Mouse (Mus musculus) T-helper 17 cell (primary cell): ENCODE results near the gene Pip5k1b.

ENCODE experiments used
- in situ Hi-C, 2 experiments: fragments of 300-600 bp; cut with MboI, MseI; formaldehyde crosslinking; loops; 1 replicate in 1 of 2; 2 replicates in 1 of 2; pipeline ENCODE4 v1.15.1; 2025; ENCODE audit warnings: high pct_unique_total_duplicates in 2 of 2

Gene Pip5k1b

DNA sequence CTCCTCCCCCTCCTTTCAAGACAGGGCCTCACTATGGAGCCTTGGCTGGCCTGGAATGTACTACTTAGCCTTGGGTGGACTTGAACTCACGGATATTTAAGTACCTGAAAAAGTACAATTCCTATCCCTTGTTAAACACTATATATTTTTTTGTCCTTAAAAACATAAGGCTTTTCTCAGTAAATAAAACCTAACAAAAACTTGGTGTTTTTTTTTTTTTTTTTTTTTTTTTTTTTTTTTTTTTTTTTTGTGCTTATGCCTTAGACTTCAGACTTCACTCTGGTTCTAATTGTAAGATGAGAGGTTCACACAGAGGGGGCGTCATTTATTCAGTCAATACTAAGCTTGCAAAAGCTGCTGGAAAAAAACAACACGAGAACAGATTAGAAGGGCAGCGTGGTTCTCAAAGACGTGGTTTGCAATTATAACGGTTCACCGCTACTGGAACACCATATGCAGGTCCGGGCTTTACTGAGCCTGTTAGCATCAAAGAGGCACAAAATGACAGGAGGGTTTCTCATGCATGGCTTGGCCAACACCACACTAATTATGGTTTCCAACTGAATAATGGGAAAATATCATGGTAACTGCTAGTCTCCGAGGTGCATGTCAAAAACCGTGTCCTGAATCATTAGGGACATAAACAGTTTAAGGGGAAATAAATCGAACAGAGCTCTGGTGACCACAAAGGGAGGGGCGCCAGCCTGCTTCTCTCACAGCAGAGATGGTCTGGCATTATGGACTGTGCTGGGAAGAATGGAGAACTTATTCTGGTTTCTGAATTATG is 242.9 kb downstream of the Pip5k1b start:
- in situ Hi-C loops, result loop anchor here in 1 of 2 experiments (10.0 kb wide), 1 partner anchor 542 kb away; no protein-coding TSS in a partner anchor

GRCm38 (mm10) chr19:24312046-24312445 is 243.6 kb downstream of the Pip5k1b start:
- in situ Hi-C loops, result loop anchor here in 1 of 2 experiments (10.0 kb wide), 1 partner anchor 543 kb away; no protein-coding TSS in a partner anchor

GRCm38 (mm10) chr19:24308305-24308705 is 247.4 kb downstream of the Pip5k1b start:
- in situ Hi-C loops, result no loop called here

DNA sequence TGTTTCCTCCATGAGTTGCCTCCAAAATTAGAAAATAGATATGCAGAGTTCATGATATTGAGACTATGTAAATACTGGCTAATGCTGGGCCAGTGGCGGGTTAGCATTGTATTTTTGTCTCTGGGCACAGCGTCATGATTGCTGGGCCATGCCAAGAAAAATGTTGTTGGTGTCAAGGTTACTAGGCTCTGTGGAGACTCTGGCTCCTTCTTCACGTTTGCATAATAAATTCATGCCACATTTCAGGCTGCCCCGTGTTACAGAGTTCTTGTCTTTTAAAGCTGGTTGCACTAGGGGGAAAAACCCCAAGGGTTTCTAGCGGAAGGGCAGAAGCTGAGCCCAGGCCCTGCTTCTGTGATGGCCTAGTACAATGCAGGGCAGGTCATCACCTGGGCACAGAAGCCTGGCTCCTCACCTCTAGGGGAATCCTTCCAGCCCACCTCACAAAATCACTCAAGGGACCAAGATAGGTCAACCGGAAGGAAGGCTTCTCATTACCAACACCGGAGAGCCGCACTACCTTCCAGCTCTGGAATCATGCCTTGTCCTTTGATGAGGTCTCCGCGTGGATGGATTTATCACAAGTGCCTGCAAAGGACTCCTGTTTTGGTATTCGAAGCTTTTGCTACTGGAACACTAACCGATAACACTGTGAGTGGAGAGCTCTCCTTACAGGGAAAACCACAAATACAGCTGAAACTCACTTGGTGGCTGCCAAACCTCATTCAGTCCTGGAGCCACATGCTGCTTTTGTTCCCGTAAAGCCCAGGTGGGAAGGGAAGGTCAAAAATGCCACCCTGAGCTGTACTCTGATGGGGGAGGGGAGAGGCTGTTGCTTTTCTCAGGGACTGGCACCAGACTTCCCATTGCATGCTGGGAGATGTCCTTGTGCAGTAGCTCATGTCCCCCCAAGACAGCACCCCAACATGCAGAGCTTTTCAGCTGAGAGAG is 248.1 kb downstream of the Pip5k1b start:
- in situ Hi-C loops, result no loop called here

- in situ Hi-C loops, result no loop called here
Observed at GRCm38 (mm10) chr19:24306351-24306750, 249.3 kb downstream of the Pip5k1b start.

GRCm38 (mm10) chr19:24302198-24302597 is 253.5 kb downstream of the Pip5k1b start:
- in situ Hi-C loops, result no loop called here

- in situ Hi-C loops, result no loop called here
Observed at GRCm38 (mm10) chr19:24301768-24302148, 253.9 kb downstream of the Pip5k1b start.

DNA sequence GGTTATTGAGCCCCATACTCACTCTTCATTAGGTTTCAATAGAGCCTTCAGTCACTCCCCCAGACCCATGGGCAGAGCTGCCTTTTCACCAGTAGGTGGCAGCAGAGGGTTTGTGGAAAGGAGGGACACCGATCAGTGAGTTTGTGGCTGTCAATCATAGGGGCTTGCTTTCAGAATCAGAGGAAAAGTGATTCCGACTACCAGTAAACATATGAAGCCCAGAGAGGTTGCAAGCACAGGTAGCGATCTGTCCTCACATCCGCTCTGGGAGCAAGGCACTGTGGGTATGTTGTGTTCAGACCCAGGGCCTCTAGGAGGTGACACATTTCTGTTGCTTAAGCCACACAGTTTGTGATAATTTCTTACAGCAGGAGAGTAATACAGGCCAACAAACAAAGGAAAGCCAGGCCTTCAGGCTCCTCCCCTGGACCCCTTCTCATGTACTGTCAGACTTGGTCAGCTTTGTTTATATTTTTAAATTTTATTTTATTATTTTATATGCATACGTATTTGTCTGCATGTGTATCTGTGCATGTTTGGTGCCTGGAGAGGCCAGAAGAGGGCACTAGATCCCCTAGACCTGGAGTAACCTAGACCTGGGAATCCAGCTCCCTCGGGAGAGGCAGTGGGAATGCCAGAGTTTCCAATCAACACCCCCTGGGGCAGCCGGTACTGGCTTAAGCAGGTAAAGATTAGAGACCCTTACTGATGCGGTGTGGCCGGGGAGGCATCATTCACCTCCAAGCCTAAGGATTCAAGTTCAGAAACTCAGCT is 254.5 kb downstream of the Pip5k1b start:
- in situ Hi-C loops, result no loop called here

DNA sequence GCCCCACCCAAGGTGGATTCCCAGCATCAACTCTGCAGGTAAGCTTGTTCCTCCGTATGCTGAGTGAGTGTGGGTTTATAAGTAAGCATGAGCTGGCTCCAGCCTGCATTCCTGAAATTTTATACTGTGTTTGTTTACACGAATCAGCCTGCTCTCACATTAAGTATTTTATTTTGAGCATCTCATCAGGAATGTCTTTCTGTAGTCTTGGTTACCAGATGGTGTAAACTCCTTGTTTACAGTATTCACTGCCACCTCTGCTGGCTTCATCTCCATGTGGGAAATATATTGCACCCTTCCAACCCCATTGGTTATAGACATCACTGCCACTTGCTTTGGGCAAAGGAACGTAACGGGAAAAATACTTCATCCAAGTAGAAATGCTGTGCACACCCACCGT is 262.1 kb downstream of the Pip5k1b start:
- in situ Hi-C loops, result no loop called here

DNA sequence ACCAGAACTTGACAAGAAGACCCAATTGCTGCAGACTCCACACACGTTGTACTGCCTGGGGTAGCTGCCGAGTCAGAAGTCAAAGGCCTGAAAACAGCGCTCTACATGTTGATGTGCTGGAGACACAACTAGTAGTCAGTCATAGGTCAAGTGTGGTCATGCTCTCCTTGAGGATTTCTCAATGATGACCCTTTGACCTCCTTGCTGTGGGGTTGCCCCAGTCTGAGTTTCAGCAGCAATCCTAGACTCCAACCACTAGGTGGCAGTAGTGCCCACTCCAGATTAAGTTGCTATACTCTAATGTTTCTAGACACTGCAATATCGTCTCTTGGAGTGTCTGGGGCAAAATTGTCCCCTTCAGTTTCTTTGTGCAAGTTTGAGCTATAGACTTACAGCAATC is 271.5 kb downstream of the Pip5k1b start:
- in situ Hi-C loops, result no loop called here

GRCm38 (mm10) chr19:24281288-24281980 is 274.2 kb downstream of the Pip5k1b start:
- in situ Hi-C loops, result no loop called here

DNA sequence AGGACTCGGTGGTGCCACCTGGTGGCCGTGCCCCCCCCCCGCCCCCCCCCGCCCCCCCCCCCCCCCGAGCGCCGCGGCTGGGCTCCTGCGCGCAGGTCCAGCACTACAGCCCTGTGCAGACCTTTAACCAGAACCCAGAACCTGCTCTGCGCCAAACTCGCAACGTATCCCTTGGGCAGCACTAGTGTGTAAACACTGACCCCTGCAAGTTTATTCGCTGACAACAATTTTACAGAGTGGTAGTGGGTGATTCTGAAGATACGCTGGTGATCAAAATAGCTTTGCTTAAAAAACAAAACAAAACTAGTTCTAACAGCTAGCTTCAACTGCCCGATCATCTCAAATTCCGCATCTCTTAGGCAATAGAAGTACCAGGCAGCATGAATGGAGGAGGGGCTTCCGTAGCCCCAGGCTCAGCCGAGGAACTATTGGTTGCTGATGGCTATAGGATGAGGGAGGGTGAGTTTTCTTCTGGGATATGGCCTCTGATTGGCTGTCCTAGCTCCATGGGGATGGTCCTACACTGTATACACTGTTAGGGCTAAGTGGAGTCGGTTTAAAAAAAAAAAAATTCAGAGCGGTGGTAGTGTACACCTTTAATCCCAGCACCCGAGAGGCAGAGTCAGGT is 275.0 kb downstream of the Pip5k1b start, which contains the start of gene Fxn:
Fxn (minus strand) TSS at position 5 of the 628 bp plus-strand sequence.
- in situ Hi-C loops, result no loop called here

DNA sequence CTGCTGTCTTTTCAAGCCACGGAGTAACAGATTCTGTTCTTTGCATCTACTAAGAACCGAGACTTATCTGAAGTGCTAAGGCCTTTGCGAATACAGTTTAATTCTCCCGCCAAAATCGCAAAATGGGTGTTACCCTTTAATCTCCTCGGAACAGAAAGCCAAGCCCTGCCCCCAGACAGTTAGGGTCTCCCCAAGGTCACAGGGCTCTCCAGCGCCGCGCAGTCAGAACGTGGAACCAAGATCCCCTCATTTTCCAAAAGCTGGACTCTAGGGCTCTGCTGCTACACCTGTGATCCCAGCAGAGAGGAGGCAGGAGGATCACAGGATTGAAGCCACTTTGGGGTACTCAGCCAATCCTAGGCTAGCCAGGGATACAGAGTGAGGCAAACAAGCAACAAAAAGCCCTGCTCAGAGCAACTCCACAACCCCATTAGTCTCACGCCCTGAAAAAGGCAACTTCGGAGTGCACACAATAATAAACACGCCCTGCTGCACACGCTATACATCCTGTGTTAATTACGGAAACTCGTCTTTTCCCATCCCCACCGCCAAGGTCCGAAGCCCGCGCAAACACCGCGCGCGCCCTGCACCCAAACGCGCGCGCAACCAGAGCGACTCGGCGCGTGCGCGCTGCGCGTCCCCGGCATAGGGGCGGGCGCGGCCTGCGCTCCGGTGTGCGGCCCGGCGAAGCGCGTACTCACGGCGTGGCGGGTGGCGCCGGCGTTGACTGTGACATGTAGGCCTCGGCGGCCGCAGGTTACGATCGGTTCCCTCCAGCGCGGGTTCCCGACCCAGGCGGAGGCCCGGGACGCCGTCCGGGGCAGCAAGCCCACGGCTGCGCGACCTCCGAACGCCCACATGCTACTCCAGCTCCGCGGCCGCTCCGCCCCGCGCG is 275.7 kb downstream of the Pip5k1b start:
- in situ Hi-C loops, result loop anchor here in 1 of 2 experiments (5.0 kb wide), 1 partner anchor 103 kb away; no protein-coding TSS in a partner anchor

- in situ Hi-C loops, result loop anchor here in 1 of 2 experiments (5.0 kb wide), 1 partner anchor 102 kb away; no protein-coding TSS in a partner anchor
Observed at GRCm38 (mm10) chr19:24278859-24279258, 276.8 kb downstream of the Pip5k1b start.

DNA sequence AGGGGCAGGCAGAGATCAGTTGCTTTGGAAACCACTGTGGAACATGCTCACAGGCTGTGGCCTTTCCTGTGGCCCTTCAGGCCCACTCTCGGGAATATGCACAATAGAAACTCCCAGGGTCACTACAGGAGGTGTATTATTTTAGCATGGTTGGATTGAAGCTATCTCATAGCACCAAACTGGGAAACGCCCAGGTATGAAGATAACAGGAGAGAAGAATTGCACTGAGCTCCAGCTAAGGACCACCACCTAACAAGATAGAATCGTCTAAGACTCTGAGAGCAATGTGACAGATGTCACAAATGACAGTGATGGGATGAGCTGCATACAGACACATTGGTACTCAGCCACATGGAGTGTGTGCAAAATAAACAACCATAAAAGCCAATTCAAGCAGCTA is 281.4 kb downstream of the Pip5k1b start:
- in situ Hi-C loops, result loop anchor here in 1 of 2 experiments (25.0 kb wide), 1 partner anchor 1137 kb away; the partner anchor contains the start of gene Klf9

GRCm38 (mm10) chr19:24271746-24272426 is 283.8 kb downstream of the Pip5k1b start:
- in situ Hi-C loops, result loop anchor here in 1 of 2 experiments (25.0 kb wide), 1 partner anchor 1135 kb away; the partner anchor contains the start of gene Klf9

- in situ Hi-C loops, result loop anchor here in 1 of 2 experiments (25.0 kb wide), 1 partner anchor 1134 kb away; the partner anchor contains the start of gene Klf9
Observed at GRCm38 (mm10) chr19:24271326-24271725, 284.3 kb downstream of the Pip5k1b start.

GRCm38 (mm10) chr19:24268531-24268930 is 287.1 kb downstream of the Pip5k1b start:
- in situ Hi-C loops, result loop anchor here in 1 of 2 experiments (25.0 kb wide), 1 partner anchor 1131 kb away; the partner anchor contains the start of gene Klf9
